Mouse (Mus musculus) lung, postnatal 25 days (tissue): ENCODE results near the gene Zbtb16.

ENCODE experiments used
- DNase-seq: peaks from one replicate; pipeline ENCODE4 v3.0.0; 2022; ENCODE audit warnings: low spot score

Zbtb16 gene

DNA sequence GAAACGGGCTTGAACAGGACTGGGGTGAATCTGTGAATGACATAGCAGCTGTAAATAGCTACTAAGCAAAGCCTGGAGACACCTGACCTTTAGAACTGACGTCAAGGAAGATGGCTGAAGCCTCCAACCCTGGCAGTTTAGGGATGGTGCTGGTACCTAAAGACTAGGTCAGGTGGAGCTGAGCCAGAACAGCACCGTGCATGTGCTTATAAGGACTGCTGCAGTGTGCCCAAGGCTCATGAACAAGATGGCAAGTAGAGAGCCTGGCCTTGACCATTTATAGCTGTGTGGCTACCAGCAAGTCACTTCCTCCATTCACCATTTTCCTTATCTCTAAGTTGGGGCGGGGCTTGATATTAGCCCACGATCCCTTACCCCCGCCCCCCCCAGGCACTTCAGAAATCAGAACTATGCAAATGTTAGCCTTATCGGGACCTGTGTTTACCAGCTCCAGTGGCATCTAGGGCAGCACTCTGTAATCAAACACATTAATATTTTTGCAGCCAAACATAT is 9.6 kb downstream of the Zbtb16 start:
- DNase-seq = no peak

DNA sequence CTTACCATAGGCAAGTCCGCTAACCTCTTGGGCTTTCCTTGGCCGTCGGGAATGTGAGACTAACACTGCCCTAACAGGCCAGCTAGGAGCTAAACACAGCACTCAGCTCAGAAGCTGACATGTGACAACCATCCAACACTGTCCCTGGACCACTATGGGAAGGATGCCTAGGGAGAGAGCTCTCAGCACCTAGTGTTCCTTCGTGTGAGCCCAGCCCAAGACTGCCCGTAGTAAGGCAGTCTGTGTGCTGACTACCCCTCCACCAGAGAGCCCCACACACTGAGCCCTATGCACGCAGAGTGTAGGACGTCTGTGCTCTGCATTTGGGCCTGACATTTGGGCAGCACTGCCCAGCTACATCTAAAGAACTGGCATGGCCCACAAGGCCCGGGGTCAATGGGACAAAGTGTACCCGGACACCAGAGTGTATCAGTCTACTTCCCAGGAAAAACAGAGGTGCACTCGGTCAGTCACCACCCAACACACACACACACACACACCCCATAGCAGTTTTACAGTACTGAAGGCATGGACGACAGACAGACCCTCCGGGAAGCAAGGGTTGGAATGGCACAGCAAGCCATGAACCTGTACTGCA is 11.4 kb downstream of the Zbtb16 start:
- DNase-seq = no peak

DNA sequence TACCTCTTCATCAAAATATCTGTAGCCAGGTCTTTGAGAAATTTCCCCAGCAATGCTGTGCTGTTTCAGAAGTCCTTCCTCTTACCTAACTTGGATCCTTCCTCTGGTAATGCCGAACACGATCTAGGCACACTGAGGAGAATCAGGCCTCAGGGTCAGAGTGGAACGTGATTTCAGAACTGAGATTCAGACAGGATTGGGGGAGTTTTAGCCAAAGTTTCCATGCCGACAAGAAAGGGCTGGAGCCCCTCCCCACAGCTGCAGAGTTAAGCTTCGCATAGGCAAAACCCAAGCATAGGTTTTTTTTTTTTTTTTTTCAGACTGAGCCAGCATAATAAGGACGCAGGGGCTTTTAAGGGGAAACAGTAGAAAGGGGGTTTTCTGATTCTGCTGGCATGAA is 12.2 kb downstream of the Zbtb16 start:
- no peak for DNase-seq

DNA sequence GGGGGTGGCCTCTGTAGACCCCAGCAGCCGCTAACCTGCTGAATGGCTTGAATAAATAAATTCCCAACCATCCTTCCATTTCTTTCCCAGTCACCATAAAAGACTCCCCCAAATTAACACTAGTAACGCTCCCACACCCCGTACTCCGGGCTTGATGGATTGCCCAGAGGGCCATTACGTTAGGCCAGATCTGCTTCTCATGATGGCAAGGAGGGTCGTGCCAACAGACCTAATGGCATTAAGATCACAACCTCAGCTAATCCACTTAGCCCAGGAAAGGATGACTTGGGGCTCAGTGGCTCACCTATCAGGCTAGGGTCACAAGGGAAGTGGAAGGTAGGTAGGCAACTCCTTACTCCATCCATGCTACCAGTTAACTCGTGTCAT is 12.7 kb downstream of the Zbtb16 start:
- no peak for DNase-seq

DNA sequence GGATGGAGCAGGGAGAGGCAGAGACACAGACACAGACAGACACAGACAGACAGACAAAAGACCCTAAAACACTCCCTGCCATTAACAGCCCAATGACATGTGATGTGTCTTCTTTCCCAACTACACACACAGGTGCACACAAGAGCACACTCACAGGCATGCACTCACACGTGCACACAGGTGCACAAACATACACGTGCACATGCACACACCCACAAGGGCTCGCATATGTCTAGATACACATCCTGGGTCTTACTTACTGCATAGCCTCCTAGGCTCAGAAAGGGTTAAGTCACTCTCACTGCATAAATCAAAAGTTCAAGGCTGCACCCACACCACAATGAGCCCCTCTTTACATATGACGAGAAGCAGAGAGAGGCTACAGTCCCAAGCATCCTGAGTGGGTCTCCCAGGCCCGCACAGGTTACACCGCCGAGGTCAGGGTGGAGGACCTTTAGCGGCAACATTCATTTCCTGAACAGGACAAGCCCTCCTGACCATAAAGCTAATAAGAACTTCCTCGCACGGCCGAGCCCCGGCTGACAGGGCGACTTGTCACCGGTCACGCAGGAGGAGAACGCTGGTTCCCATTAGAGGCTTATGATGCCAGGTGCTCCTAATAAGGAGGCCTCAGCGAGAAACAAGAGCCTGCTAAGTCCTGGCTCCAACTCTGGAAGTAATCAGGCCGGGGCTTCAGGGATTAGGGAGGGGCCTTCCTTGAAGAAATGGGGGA is 13.3 kb downstream of the Zbtb16 start:
- no peak for DNase-seq

DNA sequence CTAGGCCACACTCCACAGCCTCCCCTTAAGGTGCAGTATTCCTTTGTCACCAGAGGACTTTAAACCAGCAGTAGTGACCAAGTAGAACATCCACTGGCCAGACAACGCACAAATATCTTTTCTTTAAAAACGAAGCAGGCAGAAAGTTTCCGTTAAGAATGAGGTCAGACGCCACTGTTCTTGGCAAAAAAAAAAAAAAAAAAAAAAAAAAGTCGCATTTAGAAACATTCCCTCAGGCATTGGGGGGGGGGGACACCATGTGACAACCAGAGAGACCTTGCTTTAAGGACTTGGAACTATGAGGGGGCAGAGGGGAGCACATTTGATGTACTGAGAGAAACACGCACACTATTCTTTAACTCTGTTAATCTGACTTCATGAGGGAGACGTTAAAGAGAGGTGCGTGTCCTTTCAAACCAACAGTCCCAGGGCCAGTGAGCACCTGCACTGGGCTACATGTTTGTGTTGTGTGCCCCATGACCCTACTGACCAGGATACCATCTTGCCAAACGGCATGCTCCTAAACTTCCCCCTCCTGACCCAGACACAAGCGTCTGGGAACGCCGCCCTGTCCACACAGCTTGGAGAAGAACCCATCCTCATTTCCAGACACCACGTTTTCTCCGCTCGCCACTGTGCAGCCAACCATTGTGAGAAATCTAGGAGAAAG is 14.0 kb downstream of the Zbtb16 start:
- DNase-seq = no peak

DNA sequence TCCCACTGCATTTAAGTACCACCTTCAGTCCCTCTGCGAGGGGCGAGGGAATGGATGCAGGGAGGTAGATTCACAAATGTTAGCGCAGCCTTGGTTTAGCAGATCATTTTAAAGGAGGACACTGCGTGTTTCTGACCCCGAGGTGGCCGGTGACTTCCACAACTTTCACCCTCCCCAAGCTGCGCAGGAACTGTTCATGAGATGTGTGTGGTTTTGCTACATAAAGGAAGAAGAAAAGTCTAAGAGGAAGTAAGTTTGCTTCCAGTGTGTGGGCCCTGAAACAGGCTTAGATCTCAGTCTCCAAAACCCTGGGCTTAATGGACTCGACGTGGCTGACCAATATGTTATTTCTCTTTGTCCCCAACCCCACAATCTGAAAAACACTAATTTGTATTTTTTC is 14.6 kb downstream of the Zbtb16 start:
- DNase-seq = no peak

DNA sequence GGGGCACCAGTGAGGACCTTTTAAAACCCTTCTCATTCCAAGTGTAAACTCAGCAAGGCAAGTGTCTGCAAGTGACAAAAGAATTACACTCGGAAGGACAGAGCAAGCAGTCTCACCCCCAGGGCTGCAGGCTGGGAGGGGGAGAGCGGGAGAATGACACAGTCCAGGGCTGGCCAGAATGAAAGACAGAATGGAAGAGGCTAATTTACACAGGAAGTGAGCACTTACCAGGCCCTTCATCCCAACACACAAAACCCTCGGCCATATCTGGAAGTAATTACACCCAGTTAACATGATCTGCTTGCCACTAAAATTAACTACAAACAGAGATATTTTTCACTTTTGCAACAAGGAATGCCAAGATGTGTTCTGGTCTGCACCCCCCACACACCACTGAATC is 15.2 kb downstream of the Zbtb16 start:
- DNase-seq = no peak

DNA sequence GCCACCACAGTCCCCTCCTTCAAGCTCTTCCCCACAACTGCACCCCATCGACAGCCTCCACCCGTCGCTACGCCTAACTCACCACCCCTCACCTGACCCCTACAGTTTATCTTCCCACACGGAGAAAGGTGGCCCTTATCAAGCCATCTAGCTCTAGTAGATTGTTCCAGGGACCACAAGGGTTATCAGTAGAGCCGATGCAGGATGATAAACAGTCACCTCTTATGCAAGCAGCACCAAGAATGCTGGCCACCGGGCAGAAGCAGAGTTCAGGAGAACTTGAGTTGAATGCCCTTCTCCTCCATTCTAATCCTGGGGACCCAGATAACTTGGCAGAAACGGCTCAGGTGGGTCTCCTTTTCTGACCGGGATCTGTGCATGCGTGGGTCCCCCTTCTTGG is 16.3 kb downstream of the Zbtb16 start:
- no peak for DNase-seq

DNA sequence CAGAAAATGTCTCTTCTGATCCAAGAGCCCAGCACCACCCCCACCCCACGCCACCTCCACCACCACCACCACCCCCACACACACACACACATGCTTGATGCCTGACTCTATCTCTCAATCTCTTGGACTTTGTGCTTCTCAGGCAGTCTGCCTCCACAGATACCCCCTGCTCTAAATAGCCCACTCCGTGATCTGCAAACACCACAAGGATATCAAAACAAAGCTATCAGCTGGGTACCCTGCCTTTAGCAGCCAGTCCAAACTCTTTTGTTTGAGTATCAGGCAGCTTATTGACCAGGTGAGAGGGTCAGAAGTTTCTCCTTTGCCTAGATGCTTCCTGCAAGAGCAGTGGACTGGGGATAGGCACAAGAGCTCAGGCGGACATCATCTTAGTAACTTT is 16.9 kb downstream of the Zbtb16 start:
- DNase-seq = no peak

DNA sequence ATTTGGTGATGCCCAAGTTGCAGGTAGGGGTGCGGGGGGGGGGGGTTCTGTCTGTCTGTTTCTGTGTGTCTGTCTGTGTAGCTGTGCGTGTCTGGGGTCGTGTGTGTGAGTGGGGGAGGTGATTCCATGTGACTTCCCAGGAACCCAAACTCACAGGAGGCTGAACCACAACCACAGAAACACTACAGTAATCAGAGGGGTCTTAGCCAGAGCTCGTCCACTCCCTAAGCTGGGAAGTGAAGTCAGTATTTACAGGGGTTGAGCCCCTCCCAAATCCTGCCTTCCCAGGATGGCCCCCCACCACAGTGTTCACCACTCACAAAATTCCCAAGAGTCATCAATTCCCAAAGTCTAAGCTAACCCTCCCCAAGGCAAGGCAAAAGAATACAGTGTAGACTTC is 18.1 kb downstream of the Zbtb16 start:
- DNase-seq = no peak

DNA sequence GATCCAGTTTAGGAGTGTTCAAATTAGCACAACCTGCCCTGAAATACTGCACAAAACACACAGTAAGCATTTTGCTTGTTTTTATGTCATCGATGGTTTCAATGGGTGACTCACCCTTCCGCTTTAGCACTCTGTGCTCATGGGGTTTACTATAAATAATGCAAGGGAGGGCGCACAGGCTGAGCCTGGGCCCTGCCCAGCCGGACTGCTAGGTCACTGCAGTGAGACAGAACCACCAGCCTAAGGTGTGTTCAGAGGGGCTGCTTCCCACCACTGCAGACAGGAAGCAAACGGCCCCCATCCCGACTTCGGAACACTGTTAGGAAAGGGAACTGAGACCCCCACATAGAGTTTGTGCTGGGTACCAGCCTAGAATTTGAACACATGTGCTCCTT is 18.6 kb downstream of the Zbtb16 start:
- peak; percentile 56 for DNase-seq

DNA sequence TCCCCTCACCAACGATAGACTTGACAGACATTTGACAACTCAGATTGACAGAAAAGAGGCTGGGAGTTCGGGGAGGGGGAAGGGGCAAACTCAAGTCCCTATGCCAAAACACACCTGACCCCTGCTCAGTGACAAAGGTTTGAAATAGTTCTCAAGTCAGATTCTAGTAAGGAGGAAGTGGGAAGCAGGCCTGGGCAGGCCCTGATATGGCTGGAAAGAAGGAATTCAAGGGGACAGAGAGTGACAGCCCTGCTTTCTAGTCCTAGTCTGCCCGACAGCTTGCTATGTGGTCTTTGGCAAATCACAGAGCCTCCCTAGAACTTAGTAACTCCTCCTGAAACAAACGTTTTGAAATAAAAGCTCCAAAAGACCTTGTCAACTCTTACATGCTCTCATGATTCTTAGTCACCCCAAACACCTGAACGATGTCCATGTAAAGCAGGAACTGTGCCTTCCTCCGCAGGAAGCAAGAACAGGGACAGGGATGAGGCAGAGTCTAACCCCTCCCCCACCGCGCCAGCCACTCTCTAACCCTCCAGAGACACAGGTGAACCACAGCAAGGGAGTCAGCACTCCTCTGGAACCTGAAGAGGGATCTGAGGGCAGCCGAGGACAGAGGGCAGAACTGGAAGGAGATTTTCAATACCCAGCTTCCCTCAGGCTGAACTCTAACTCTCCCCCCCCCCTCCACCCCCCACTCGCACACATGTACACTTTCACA is 19.2 kb downstream of the Zbtb16 start:
- no peak for DNase-seq

DNA sequence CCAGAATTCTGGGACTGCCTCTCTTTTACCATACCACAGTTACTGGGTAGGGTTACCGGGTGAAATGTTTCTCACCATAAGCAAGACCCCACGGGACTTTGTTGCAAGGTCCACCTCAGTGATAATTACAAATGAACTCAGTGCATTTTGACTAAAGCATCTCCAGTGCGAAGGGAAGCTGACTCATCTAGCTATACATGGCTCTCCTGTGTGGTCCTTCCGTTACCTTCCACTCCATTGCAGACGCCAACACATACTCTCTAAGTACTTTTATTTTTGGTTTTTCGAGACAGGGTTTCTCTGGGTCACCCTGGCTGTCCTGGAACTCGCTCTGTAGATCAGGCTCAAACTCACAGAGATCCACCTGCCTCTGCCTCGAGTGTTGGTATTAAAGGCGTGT is 19.9 kb downstream of the Zbtb16 start:
- DNase-seq = no peak

DNA sequence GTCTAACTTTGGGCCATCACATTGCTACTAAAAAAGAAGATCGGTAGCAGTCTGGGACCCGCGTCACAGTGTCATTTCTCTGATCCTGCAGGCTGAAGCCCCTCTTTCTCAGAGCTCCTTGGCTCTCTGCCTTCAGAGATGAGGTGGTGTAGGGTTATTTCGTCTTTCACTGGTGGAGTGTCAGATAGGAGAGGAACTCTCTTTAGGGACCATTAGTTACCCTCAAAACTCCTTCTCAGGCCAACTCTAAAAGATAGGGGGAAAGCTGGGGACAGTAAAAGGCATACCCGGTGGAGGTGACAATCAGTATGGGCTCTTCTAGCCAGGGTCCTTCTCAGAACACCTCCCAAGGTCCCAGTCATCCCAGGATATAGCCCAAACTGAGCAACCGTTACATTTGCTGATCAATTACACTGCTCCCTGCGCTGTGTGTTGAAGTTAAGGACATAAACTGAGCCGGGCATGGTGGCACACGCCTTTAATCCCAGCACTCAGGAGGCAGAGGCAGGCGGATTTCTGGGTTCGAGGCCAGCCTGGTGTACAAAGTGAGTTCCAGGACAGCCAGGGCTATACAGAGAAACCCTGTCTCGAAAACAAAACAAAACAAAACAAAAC is 21.0 kb downstream of the Zbtb16 start:
- DNase-seq = no peak

DNA sequence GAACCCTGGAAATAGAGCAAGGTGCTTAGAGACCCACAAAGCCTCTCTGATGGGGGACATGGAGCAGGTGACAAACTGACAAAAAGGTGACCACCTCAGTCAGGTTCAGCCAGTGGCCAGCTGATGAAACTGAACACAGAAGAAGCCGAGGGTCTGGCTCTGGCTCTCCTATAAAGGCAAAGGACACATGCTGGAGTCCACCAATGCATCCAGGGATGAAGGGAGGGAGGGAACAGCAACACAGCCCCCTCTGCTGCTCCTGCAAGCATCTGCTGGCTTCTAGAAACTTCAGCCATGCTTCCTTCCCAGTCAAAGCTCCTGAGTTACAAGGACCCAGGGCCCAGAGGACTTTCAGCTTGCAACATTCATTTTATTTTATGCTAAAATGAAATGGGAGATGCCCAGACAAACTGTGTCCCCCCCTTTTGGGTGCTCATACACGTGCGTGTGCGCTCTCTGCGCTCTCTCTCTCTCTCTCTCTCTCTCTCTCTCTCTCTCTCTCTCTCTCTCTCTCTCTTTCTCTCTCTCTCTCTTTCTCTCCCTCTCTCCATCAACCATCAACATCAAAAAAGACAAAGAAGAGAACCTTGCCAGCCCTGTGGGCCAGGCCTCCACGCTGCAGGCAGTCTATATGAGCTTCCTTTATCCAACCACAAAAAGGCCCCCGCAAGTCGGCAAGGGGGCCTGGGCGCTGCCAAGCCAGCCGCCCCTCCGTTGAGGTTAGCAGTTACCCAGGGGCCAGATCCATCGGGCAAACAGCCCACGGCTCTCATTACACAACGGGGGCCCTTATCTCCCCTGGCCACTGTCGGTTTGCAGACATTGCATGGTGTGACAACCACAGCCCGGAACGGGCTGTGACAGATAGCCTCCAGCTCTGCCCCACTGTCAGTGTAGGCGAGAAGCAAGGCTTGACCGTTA is 21.8 kb downstream of the Zbtb16 start:
- no peak for DNase-seq

DNA sequence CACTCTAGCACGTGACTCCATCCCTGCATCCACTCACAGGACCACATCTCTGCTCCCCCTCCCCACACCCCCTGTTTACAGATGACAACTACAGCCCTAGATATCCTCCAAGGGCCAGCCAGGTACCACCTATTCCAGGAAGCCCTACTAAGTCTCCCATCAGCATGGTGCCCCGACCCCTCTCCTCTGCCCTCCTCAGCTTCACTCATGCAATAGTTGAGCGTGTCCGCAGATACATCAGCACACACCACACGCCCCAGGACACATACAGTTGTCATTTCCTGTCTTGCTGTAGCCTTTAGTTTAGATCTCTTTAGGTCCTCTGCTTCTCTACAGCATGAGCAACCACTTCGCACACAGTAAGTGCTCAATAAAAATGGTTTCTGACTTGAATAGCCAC is 23.7 kb downstream of the Zbtb16 start:
- DNase-seq = no peak

DNA sequence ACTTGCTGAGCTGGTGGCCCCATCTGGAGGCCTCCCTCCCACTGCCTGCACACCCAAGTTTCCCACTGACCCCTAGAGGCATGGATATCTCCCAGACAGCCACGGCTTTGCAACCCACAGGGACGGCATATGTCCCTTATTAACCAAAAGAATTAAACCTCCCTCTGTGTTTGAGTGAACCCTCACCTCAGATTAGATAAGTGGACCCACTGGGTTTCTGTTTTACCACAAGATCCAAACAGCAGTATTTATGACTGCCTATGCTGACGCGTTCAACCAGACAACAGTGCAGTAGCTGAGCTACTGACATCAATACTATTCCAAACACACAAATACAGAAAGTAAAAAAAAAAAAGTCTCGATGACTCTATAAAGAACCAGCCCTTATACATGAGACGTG is 29.4 kb downstream of the Zbtb16 start:
- DNase-seq = no peak

DNA sequence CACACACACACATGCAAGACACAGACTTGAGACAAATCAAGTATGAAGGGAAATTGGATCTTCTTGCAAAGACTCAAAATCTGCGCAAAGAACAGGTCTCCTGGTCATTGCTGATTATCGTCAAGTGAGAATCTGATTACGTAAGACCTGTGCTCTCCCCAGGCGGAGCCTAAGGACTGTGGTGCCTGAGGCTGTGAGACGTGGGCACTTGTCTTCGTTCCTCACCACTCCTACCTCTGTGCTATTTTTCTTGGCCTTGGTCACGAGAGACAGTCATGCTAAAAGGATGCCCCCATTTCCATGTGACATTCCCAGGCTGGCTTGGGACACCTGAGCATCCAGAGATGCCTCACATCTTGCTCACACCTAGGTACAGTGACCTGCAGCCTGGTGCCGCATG is 30.2 kb downstream of the Zbtb16 start:
- no peak for DNase-seq

DNA sequence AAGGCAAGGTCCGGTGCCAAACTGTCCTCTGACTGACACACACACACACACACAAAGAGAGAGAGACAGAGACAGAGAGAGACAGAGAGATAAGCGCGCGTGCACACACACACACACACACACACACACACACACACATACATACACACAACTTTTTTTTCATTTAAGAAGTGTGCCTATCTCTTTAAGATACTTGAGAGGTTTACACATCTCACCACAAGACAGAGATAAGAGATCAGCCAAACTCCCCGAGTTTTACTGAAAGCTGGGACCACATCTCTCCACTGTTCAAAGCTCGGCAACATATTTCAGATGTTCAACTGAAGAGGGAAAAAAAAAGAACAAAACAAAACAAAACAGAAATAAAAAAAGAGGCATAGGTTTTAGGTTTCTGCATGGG is 31.5 kb downstream of the Zbtb16 start:
- no peak for DNase-seq
